Mouse (Mus musculus) kidney, adult 2 months (tissue): ENCODE results near the gene Aff2. TPM values are rescaled to one million over a fixed set of nuclear protein-coding genes. Genes with fewer than 3 reads are reported as not detected.

Experiments
- DNase-seq: peaks from one replicate; pipeline ENCODE4 v3.0.0; 2021
- H3K27ac ChIP-seq: fragments of 200-500 bp; 2 replicates; pipeline ENCODE4 v1.5.1; 2012; ENCODE audit warnings: low read depth, low read length, control low read depth, inconsistent platforms; ENCODE audit not compliant: insufficient read depth
- H3K27me3 ChIP-seq: fragments of 200-500 bp; replicated peaks from 2 replicates; pipeline ENCODE4 v1.6.1; 2012; ENCODE audit warnings: mild to moderate bottlenecking, moderate library complexity, low read length, inconsistent platforms; ENCODE audit not compliant: control insufficient read depth, insufficient read depth
- H3K36me3 ChIP-seq: fragments of 200-500 bp; 2 replicates; pipeline ENCODE4 v1.6.1; 2012; ENCODE audit warnings: mild to moderate bottlenecking, moderate library complexity, low read length, inconsistent platforms; ENCODE audit not compliant: control insufficient read depth, insufficient read depth
- H3K4me1 ChIP-seq: fragments of 200-500 bp; 2 replicates; pipeline ENCODE4 v1.6.1; 2011; ENCODE audit warnings: low read length; ENCODE audit not compliant: control insufficient read depth, insufficient read depth
- H3K4me3 ChIP-seq: fragments of 200-500 bp; 2 replicates; pipeline ENCODE4 v1.5.1; 2011; ENCODE audit warnings: mild to moderate bottlenecking, low read depth, low read length, control low read depth; ENCODE audit not compliant: insufficient read depth
- CTCF ChIP-seq: fragments of 200-500 bp; conservative IDR thresholded peaks from 2 replicates; pipeline ENCODE4 v1.5.1; 2011; ENCODE audit warnings: low read depth, mild to moderate bottlenecking, control low read depth, low read length, moderate library complexity, mixed read lengths; ENCODE audit not compliant: insufficient read depth, insufficient read length
- POLR2A ChIP-seq: fragments of 200-500 bp; IDR thresholded peaks from one replicate; pipeline ENCODE4 v1.6.1; 2011; ENCODE audit warnings: low read depth, low read length, control low read depth
- WGBS: fragments of 180-500 bp; shearing (Covaris S2); methylation state at CpG from one replicate; pipeline ENCODE4 v1.1.7; 2018; 5-methylcytosine and 5-hydroxymethylcytosine counted together
- polyA plus RNA-seq: library from polyadenylated mRNA; depleted of rRNA; stranded (reverse); fragments of >200 nt; gene quantifications from 2 replicates; pipeline ENCODE4 v1.2.3, GENCODE M21; 2012

The Aff2 gene
- polyA plus RNA-seq, 1 experiment = 0.09 TPM

DNA sequence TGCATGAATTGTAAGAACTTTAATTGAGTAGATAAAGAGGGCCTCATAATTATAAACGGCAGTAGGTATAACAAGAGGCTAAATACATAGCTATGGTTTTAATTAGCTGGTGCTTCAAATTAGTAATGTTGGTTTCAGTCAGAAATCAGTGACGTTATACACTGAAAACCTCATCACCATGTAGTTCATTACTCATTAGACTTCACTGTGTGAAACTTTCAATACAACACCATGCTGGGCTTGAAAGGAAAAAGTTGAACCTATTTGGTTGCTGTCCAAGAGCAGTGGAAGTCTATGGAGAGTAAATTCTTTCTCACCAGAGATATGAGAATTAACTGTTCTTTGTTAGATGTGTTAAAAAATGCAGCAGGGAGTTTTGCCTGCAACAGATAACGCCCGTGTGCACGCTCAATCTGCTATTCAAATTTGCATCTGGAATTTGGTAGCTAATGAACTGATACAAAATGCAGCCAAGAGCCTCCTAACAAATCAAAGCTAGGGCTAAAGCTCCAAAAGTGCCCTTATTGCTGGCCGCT is 158.0 kb downstream of the Aff2 start:
- Histone ChIP-seq H3K4me1 (no peaks in the 10 kb centered on the region), H3K27me3 (no peaks in the 10 kb centered on the region), H3K4me3 (no peak overlapping the region), H3K27ac (no peak overlapping the region), H3K36me3 (no peaks in the 10 kb centered on the region)
- TF ChIP-seq POLR2A (no peak), CTCF (no peak)
- no peak for DNase-seq
- WGBS = 73% methylated on average over 6 of the region's 6 CpGs

DNA sequence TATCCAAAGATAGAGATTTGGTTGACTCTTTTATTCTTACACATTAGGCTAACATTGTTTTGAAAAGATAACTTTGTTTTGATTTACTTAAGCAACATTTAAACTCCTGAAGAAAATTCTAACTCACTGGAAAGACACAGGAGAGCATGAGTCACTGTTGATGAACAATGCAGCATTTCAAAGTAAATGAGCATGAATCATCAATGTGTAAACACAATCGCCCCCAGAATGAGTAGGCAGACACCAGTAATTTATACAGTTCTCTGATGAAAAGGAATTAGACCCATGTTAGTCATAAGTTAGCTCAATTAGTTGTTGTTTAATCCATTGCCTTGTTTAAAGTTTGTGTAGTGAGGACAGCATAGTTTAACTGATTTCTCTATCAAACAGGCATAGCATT is 180.7 kb downstream of the Aff2 start:
- Histone ChIP-seq H3K4me1 (no peaks in the 10 kb centered on the region), H3K27ac (no peak overlapping the region), H3K27me3 (no peaks in the 10 kb centered on the region), H3K4me3 (no peak overlapping the region), H3K36me3 (no peaks in the 10 kb centered on the region)
- TF ChIP-seq POLR2A (no peak), CTCF (no peak)
- 37% methylated on average over 1 of the region's 1 CpGs for WGBS
- no peak for DNase-seq

DNA sequence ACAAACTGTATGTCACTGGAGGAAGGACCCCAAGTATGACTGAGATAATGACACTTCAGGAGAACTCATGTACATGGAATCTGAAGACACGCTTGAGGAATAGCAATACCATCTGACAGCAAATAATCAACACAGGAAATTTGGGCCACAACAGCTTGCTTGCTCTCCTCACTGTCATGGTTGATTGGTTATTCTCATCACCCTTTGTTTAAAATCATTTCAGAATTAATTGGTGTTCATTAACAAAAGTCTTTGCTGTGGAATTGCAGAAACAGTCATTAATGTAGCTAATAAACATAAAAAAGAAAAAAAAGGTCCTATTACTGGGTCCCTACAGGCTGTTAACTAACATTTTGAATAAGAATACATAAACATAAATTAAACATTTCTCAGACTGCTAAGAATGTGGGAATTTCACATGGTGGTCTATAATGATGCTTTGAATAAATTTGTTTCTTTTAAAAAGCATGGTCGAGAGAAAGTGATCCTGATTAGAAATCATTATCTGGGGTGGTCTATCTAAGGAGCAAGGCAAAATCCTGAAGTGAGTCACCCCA is 219.9 kb downstream of the Aff2 start:
- WGBS = 75% methylated on average over 2 of the region's 2 CpGs
- no peak overlapping the region for H3K4me3 ChIP-seq
- H3K4me1 ChIP-seq = no peaks in the 10 kb centered on the region
- H3K27me3 ChIP-seq = no peaks in the 10 kb centered on the region
- H3K27ac ChIP-seq = no peak overlapping the region
- no peak for DNase-seq
- no peaks in the 10 kb centered on the region for H3K36me3 ChIP-seq
- no peak for TF ChIP-seq CTCF
- no peak for TF ChIP-seq POLR2A

DNA sequence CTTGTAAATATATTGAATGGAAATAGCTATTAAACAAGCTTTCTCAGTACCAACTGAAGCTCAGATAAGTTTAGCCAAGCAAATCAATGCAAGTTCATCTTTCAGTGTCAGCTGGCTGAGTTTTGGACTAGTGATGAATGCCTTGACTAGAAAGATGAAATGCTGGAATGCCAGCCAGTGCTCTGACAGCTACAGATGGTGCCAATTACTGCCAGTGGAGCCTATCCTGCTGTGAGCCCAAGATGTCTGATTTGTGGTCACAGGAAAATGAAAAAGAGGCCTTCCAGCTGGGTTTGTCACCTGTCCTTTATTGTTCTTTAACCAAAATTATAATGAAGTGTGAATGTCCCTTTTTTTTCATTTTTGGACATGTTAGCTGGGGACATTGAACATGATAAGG is 248.7 kb downstream of the Aff2 start:
- no peaks in the 10 kb centered on the region for H3K4me1 ChIP-seq
- DNase-seq = no peak
- no peak overlapping the region for H3K27ac ChIP-seq
- TF ChIP-seq CTCF = no peak
- TF ChIP-seq POLR2A = no peak
- H3K27me3 ChIP-seq = no peaks in the 10 kb centered on the region
- no peaks in the 10 kb centered on the region for H3K36me3 ChIP-seq
- no peak overlapping the region for H3K4me3 ChIP-seq

- no peak overlapping the region for H3K4me3 ChIP-seq
- no peaks in the 10 kb centered on the region for H3K27me3 ChIP-seq
- no peaks in the 10 kb centered on the region for H3K36me3 ChIP-seq
- H3K27ac ChIP-seq = no peak overlapping the region
- no peaks in the 10 kb centered on the region for H3K4me1 ChIP-seq
- 57% methylated on average over 2 of the region's 2 CpGs for WGBS
- no peak for TF ChIP-seq POLR2A
- TF ChIP-seq CTCF = no peak
- DNase-seq = no peak
These were observed 302.9 kb downstream of the Aff2 start for GRCm38 (mm10) chrX:69663038-69663437.

DNA sequence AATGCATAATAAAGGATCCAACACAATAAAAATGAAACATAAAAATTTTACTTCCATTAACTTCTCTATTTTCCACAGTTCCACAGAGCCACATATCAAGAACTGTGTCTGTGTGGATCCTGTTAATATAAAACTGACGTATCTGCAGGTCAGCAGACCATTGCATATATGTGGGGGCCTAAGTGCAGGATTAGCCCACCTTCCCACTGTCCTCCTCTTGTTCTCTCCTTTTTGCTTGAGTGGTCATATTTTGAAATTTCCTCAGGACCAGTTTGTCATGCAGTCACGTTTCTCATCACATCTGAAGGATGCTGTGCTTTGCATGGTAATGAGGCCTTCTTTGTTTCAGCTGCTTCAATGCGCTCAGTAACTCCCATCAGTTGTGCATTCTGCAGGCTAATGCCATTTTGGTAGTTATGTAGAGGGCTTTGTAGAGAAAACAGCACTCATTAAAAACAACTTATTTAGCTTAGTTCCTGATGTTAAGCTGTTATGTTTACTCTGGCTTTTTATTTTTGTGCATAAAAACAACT is 306.1 kb downstream of the Aff2 start:
- no peak overlapping the region for H3K4me3 ChIP-seq
- 54% methylated on average over 3 of the region's 3 CpGs for WGBS
- H3K4me1 ChIP-seq = no peaks in the 10 kb centered on the region
- H3K27me3 ChIP-seq = no peaks in the 10 kb centered on the region
- no peaks in the 10 kb centered on the region for H3K36me3 ChIP-seq
- TF ChIP-seq CTCF (no peak), POLR2A (no peak)
- DNase-seq = no peak
- no peak overlapping the region for H3K27ac ChIP-seq

- no peaks in the 10 kb centered on the region for H3K4me1 ChIP-seq
- DNase-seq = no peak
- 95% methylated on average over 1 of the region's 1 CpGs for whole genome bisulfite sequencing
- no peak overlapping the region for H3K4me3 ChIP-seq
- H3K27me3 ChIP-seq = no peaks in the 10 kb centered on the region
- H3K36me3 ChIP-seq = no peaks in the 10 kb centered on the region
- TF ChIP-seq POLR2A (no peak), CTCF (no peak)
- H3K27ac ChIP-seq = no peak overlapping the region
These were observed 315.6 kb downstream of the Aff2 start for GRCm38 (mm10) chrX:69675691-69676090.
